In genomic region chr4:40971744-40972143, GRCm38 (mm10) we compare ENCODE assay signal across 8 mouse cellular contexts. TPM values are rescaled to one million over a fixed set of nuclear protein-coding genes. Genes with fewer than 3 reads are reported as not detected.
DNase-seq lines count a peak whose midpoint lies in the region; ATAC-seq lines count a peak whose summit lies in the region.

No protein-coding gene starts in this region.

- peak; percentile 35 to 50 for DNase-seq in layer of hippocampus, postnatal 10 days (ENCODE audit: low spot score in 2 of 2)
- DNase-seq in layer of hippocampus, postnatal 36 days = no peak
- peak; percentile 31 for DNase-seq in adrenal gland, postnatal 25 days
- DNase-seq in forebrain, embryonic 11.5 days (ENCODE audit: low spot score) = peak; percentile 67
- DNase-seq in lung, postnatal 10 days = peak; percentile 63
- DNase-seq in retina, postnatal 1 day = peak; percentile 55
- DNase-seq in frontal cortex, postnatal 36 days (ENCODE audit: low spot score in 2 of 2) = no peak

- no peaks in the 10 kb centered on the region for H3K27me3 ChIP-seq in forebrain, embryonic 11.5 days (ENCODE audit: control insufficient read depth, insufficient read depth, low read length)
- H3K27me3 ChIP-seq in intestine, embryonic 16.5 days (replicated peaks; ENCODE audit: control insufficient read depth, insufficient read depth, low read length) = no peaks in the 10 kb centered on the region

- peak overlapping the region; percentile 76; the same call in 1 of the 2 replicates for H3K27ac ChIP-seq in forebrain, embryonic 11.5 days (ENCODE audit: low read depth, low read length)
- H3K27ac ChIP-seq in intestine, embryonic 16.5 days (ENCODE audit: low read length) = peak overlapping the region; percentile 97

- no peak for ATAC-seq in forebrain, embryonic 11.5 days (replicated peaks; ENCODE audit: low FRiP score)
- ATAC-seq in intestine, embryonic 16.5 days = no peak

- peak overlapping the region; percentile 74 for H3K4me2 ChIP-seq in forebrain, embryonic 11.5 days (ENCODE audit: low read depth, low read length, severe bottlenecking)
- H3K4me2 ChIP-seq in intestine, embryonic 16.5 days (ENCODE audit: low read depth, low read length) = peak overlapping the region; percentile 68

- H3K9ac ChIP-seq in forebrain, embryonic 11.5 days (ENCODE audit: low read length) = peak overlapping the region; percentile 62; the same call in 1 of the 2 replicates
- H3K9ac ChIP-seq in intestine, embryonic 16.5 days (ENCODE audit: low read depth, low read length) = peak overlapping the region; percentile 91

- WGBS in forebrain, embryonic 11.5 days = 24% methylated on average over 13 of the region's 13 CpGs
- 24% methylated on average over 13 of the region's 13 CpGs for WGBS in intestine, embryonic 16.5 days

- H3K4me3 ChIP-seq in forebrain, embryonic 11.5 days (ENCODE audit: low read depth, low read length) = peak overlapping the region; percentile 60
- H3K4me3 ChIP-seq in intestine, embryonic 16.5 days (ENCODE audit: low read length) = peak overlapping the region; percentile 96

- 0 out of 2 replicates have a peak, but pooled peaks cover 2% of the 10 kb centered on the region for H3K4me1 ChIP-seq in forebrain, embryonic 11.5 days (replicated peaks; ENCODE audit: control insufficient read depth, insufficient read depth, low read length)
- H3K4me1 ChIP-seq in intestine, embryonic 16.5 days (ENCODE audit: control insufficient read depth, insufficient read depth, low read length) = peaks cover 11% of the 10 kb centered on the region; the same call in 1 of the 2 replicates

- H3K9me3 ChIP-seq in forebrain, embryonic 11.5 days (ENCODE audit: control insufficient read depth, low read length) = no peaks in the 10 kb centered on the region
- H3K9me3 ChIP-seq in intestine, embryonic 16.5 days (ENCODE audit: control insufficient read depth, low read length) = no peaks in the 10 kb centered on the region

- peaks cover 1% of the 10 kb centered on the region for H3K36me3 ChIP-seq in forebrain, embryonic 11.5 days (ENCODE audit: control insufficient read depth, insufficient read depth, low read length)
- peaks cover 5% of the 10 kb centered on the region; the same call in 1 of the 2 replicates for H3K36me3 ChIP-seq in intestine, embryonic 16.5 days (ENCODE audit: control insufficient read depth, insufficient read depth, low read length)

RNA-seq across cellular contexts. Expression of gene Nfx1, which starts 1.0 kb away (rescaled TPM):
- 10 to 100 TPM; 61.5 to 64.2 TPM for total RNA-seq in layer of hippocampus, postnatal 10 days (2021)
- 10 to 100 TPM; 66.1 to 76.4 TPM for total RNA-seq in layer of hippocampus, postnatal 36 days (2021)
- 86.1 and 90.5 TPM in 2 replicates for total RNA-seq in adrenal gland, postnatal 25 days (2021)
- polyA plus RNA-seq in forebrain, embryonic 11.5 days (2014; fragmentation: Nextera tagmentation; extraction: Ambion mirVana) = 108 and 115 TPM in 2 replicates
- 69.1 and 70.5 TPM in 2 replicates for polyA plus RNA-seq in intestine, embryonic 16.5 days (2015; fragmentation: Nextera tagmentation; extraction: Ambion mirVana)

RNA-seq across cellular contexts. Expression of gene Chmp5, which starts 23.5 kb away (rescaled TPM):
- total RNA-seq in layer of hippocampus, postnatal 10 days (2021) = 10 to 100 TPM; 71.9 to 75.3 TPM
- total RNA-seq in layer of hippocampus, postnatal 36 days (2021) = 10 to 100 TPM; 87.9 to 89.4 TPM
- total RNA-seq in adrenal gland, postnatal 25 days (2021) = 103 and 105 TPM in 2 replicates
- 120 and 134 TPM in 2 replicates for polyA plus RNA-seq in forebrain, embryonic 11.5 days (2014; fragmentation: Nextera tagmentation; extraction: Ambion mirVana)
- polyA plus RNA-seq in intestine, embryonic 16.5 days (2015; fragmentation: Nextera tagmentation; extraction: Ambion mirVana) = 103 and 104 TPM in 2 replicates

RNA-seq across cellular contexts. Expression of gene Bag1, which starts 23.6 kb away (rescaled TPM):
- 100 to 1,000 TPM; 163 to 170 TPM for total RNA-seq in layer of hippocampus, postnatal 10 days (2021)
- 100 to 1,000 TPM; 148 to 156 TPM for total RNA-seq in layer of hippocampus, postnatal 36 days (2021)
- 276 and 283 TPM in 2 replicates for total RNA-seq in adrenal gland, postnatal 25 days (2021)
- 217 and 227 TPM in 2 replicates for polyA plus RNA-seq in forebrain, embryonic 11.5 days (2014; fragmentation: Nextera tagmentation; extraction: Ambion mirVana)
- polyA plus RNA-seq in intestine, embryonic 16.5 days (2015; fragmentation: Nextera tagmentation; extraction: Ambion mirVana) = 142 and 152 TPM in 2 replicates

RNA-seq across cellular contexts. Expression of gene Spink4, which starts 51.9 kb away (rescaled TPM):
- not detected for total RNA-seq in layer of hippocampus, postnatal 10 days (2021)
- not detected for total RNA-seq in layer of hippocampus, postnatal 36 days (2021)
- 5.2 and 10.7 TPM in 2 replicates for total RNA-seq in adrenal gland, postnatal 25 days (2021)
- not detected in 2 replicates for polyA plus RNA-seq in forebrain, embryonic 11.5 days (2014; fragmentation: Nextera tagmentation; extraction: Ambion mirVana)
- 539 and 560 TPM in 2 replicates for polyA plus RNA-seq in intestine, embryonic 16.5 days (2015; fragmentation: Nextera tagmentation; extraction: Ambion mirVana)

Comparison
In these comparisons a context has a peak if more than half of its experiments do, and no peak if none do; other contexts are left out.
1. DNase-seq: peak in layer of hippocampus, postnatal 10 days (2 of 2), adrenal gland, postnatal 25 days (single experiment), forebrain, embryonic 11.5 days (single experiment), lung, postnatal 10 days (single experiment) and retina, postnatal 1 day (single experiment); none in layer of hippocampus, postnatal 36 days (0 of 2) and frontal cortex, postnatal 36 days (0 of 2).